Mouse (Mus musculus): ENCODE results near the gene Oxct2a.

DNA sequence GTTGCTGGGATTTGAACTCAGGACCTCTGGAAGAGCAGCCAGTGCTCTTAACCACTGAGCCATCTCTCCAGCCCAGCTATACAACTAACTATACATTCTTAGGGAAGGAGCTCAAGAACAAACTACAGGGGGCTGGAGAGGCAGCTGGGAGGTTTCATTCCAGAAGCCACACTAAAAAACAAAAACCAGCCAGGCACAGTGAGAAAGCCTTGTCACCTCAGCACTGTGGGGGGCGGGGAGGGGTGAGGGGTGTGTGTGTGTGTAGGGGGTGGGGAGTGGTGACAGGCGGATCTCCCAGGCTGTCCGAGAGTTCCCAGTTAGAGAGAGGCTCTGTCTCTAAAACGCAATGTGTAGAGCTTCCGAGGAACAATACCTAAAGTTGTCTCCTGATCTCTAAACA, 7.9 kb upstream of the Oxct2a start:
- TF ChIP-seq POLR2A (IDR thresholded peaks at IDR 0.05; ENCODE audit: borderline replicate concordance, extremely low read depth, low read depth, low read length) (no peak), CTCF (IDR thresholded peaks at IDR 0.05; ENCODE audit: insufficient read depth, low read length) (no peak)

All from lung, adult 2 months (tissue).